Mouse (Mus musculus) lung, adult 2 months (tissue): ENCODE measurements around the gene Cdk8. TPM values are rescaled to one million over a fixed set of nuclear protein-coding genes. Genes with fewer than 3 reads are reported as not detected.

ENCODE experiments used
- DNase-seq: peaks from one replicate; pipeline ENCODE4 v3.0.0; 2022
- H3K4me1 ChIP-seq: fragments of 200-500 bp; 2 replicates; pipeline ENCODE4 v1.6.1; 2011; ENCODE audit warnings: low read length; ENCODE audit not compliant: control insufficient read depth, insufficient read depth
- H3K4me3 ChIP-seq: fragments of 200-500 bp; replicated peaks from 2 replicates; pipeline ENCODE3; 2011; ENCODE audit warnings: low read depth, mild to moderate bottlenecking, control low read depth, low read length; ENCODE audit errors: extremely low read depth
- CTCF ChIP-seq: fragments of 200-500 bp; IDR thresholded peaks from 2 replicates; pipeline ENCODE4 v1.5.1; 2011; ENCODE audit warnings: mild to moderate bottlenecking, low read length, control low read depth; ENCODE audit not compliant: insufficient read depth
- POLR2A ChIP-seq: fragments of 200-500 bp; IDR thresholded peaks from 2 replicates; pipeline ENCODE4 v1.6.1; 2011; ENCODE audit warnings: low read depth, mild to moderate bottlenecking, control low read depth, low read length, borderline replicate concordance; ENCODE audit errors: extremely low read depth
- WGBS: fragments of 180-500 bp; shearing (Covaris S2); methylation state at CpG from one replicate; pipeline ENCODE4 v1.1.7; 2018; 5-methylcytosine and 5-hydroxymethylcytosine counted together
- polyA plus RNA-seq: library from polyadenylated mRNA; depleted of rRNA; stranded (reverse); fragments of >200 nt; gene quantifications from 2 replicates; pipeline ENCODE4 v1.2.3, GENCODE M21; 2012; rRNA removed

Cdk8 gene
- polyA plus RNA-seq, 1 experiment = 33.8 TPM

DNA sequence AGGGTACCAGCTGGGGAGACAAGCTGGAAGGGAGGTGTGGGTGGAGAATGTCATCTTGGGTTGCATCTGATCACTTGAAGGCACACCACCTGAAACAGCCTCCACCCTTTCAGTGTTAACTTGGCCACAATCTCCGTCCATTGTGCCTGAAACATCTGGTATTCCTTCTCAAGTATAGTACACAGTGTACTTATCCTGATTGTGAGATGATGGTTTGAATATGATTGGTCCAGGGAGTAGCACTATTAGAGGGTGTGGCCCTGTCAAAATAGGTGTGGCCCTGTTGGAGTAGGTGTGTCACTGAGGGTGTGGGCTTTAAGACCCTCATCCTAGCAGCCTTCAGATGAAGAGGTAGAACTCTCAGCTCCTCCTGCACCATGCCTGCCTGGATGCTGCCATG is 103.4 kb downstream of the Cdk8 start:
- WGBS = 52% methylated on average over 1 of the region's 1 CpGs
- DNase-seq = no peak
- Histone ChIP-seq H3K4me3 (no peak overlapping the region), H3K4me1 (no peaks in the 10 kb centered on the region; the same call in 1 of the 2 replicates)
- TF ChIP-seq CTCF (no peak), POLR2A (no peak)

DNA sequence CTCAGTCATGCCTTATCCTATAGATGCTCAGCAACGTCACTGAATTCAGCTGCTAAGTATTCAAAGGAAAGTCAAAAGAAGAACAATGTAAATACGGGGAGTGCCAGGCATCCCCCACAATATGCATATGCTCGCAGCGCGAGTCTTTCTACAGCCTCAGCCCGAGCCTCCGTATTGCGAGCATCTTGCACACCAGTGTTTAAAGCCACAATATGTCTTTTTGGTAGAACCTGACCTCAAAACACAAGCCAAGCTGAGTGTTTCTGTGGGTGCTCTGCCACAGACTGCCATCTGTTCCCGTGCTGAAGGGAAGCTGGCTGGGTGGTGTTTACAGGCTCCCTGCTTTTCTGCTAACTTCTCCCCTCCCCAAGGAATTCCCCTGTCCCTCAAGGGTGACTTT is 107.0 kb downstream of the Cdk8 start:
- Histone ChIP-seq H3K4me1 (no peaks in the 10 kb centered on the region), H3K4me3 (no peak overlapping the region)
- TF ChIP-seq POLR2A = no peak
- no peak for TF ChIP-seq CTCF
- 60% methylated on average over 9 of the region's 9 CpGs for WGBS
- DNase-seq = no peak

DNA sequence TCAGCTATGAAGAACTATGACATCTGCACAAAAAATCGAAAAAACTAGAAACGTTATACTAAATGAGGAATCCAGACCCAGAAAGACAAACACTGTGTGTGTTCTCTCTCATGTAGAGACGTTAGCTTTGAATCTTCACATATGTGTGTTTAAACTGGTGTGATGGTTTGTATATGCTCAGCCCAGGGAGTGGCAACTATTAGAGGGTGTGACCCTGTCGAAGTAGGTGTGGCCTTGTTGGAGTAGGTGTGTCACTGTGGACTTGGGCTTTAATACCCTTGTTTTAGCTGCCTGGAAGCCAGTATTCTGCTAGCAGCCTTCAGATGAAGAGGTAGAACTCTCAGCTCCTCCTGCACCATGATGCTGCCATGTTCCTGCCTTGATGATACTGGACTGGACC is 109.0 kb downstream of the Cdk8 start:
- 68% methylated on average over 4 of the region's 4 CpGs for WGBS
- no peak for DNase-seq
- no peak overlapping the region for H3K4me3 ChIP-seq
- H3K4me1 ChIP-seq = no peaks in the 10 kb centered on the region
- TF ChIP-seq POLR2A (no peak), CTCF (no peak)

DNA sequence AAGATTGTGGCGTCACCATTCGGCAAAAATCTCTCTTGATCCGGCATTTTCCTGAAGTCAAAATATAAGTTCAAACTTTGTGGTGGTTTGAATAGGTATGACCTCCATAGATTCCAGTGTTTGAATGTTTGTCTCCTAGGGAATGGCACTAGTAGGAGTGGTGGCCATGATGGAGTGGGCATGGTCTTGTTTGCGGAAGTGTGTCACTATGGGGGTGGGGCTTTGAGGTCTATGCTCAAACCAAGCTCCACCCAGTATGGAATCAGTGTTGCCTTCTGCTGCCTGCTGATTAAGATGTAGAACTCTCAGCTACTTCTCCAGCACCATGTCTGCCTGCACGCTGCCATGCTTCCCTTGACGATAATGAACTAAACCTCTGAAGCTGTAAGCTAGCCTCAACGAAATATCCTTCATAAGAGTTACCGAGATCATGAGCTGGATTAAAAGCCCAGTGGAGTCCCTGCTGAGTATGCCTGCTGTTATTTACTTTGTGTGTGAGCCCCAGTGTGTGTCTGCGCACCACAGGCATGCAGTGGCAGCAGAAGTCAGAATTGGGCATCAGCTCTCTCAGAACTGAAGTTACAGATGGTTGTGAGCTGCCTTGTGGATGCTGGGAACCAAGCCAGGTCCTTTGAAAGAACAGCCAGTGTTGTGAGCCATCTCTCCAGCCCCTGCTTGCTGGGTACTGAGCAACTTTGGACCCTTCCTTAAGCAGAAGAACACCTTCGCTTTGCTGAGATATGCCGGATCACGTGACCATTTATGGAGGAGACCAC is 114.1 kb downstream of the Cdk8 start:
- 92% methylated on average over 12 of the region's 12 CpGs for WGBS
- no peak for DNase-seq
- no peak overlapping the region for H3K4me3 ChIP-seq
- TF ChIP-seq CTCF (no peak), POLR2A (no peak)
- no peaks in the 10 kb centered on the region for H3K4me1 ChIP-seq

DNA sequence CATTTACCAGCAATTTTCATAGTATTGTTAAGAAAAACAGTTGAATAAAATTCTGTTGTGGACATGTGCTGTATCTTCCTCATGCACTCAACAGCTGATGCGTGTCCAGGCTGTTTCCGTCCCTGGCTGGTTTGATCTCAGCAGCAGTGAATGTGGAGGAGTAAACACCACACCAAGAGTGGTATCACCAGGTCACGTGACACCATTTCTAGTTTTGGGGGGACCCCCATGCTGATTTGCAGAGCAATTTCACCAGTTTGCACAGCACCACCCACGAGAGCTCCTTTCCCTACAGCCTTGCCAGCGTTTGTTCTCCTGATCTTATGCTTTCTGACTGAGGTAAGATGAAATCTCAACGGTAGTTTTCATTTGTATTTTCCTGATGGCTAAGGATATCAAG is 116.1 kb downstream of the Cdk8 start:
- 65% methylated on average over 6 of the region's 6 CpGs for WGBS
- H3K4me1 ChIP-seq = no peaks in the 10 kb centered on the region
- DNase-seq = no peak
- TF ChIP-seq POLR2A (no peak), CTCF (no peak)
- H3K4me3 ChIP-seq = no peak overlapping the region

DNA sequence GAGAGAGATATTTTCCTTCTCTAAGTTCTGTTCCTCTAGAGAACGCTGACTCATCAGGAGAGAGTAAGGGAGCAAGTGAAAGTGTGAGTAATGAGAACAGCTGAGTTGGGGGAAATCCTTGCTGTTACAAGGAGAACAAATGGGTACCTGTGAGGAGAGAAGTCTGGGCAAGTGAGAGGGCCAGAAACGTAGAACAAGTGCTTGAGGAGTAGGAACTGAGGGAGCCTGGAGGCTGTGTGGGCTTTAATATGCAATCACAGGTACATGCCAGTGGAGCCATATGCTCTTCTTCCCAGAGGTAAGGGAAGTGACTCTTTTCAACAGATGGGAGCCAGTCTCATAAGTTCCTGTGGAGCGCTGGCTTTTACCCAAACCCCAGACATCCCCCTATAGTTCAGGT is 118.2 kb downstream of the Cdk8 start:
- WGBS = 63% methylated on average over 3 of the region's 3 CpGs
- Histone ChIP-seq H3K4me1 (no peaks in the 10 kb centered on the region), H3K4me3 (no peak overlapping the region)
- TF ChIP-seq CTCF = no peak
- no peak for TF ChIP-seq POLR2A
- no peak for DNase-seq

DNA sequence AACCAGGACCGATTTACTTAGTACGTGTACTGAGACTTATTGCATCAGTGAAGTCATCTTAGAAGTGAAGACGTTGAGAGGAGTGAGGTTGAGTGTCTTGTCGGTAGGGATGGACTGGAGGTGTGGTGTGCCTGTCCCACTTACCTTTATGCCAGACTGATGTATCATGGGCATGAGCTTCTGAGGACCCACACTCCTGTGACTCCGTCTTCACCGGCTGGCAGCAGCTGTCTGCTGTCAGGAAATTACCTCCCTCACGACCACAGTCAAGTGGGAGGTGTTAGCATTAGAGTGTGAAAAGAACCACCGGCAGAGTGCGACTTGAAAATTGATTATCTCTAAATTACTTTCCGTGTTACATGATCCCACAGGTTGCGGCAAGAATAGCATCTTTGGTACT is 119.8 kb downstream of the Cdk8 start:
- DNase-seq = no peak
- no peak overlapping the region for H3K4me3 ChIP-seq
- no peaks in the 10 kb centered on the region for H3K4me1 ChIP-seq
- no peak for TF ChIP-seq CTCF
- no peak for TF ChIP-seq POLR2A
- 71% methylated on average over 11 of the region's 11 CpGs for WGBS

DNA sequence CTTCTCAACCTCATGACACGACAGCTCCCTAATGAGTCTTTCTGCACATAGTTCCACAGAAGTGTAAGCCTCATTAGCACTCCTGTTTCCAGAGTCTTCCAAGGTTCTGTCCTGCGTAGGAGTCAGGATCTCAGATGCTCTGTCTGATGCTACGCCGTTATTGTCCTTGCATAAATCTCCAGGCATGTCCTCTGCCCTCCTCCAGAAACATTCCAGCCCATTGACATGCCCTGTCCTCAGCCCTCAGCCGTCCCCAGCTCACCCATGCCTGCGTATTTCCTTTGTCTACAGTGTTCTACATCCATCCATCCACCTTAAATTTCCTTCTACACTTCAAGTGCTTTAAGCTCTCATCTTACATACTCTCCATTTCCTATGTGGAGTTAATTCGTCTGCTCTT is 121.0 kb downstream of the Cdk8 start:
- no peak for DNase-seq
- TF ChIP-seq CTCF (no peak), POLR2A (no peak)
- Histone ChIP-seq H3K4me1 (no peaks in the 10 kb centered on the region), H3K4me3 (no peak overlapping the region)
- 89% methylated on average over 7 of the region's 7 CpGs for WGBS

Other genes with a start within 250 kb of the Cdk8 start
- 0.17 TPM in 1 of 2 replicates, not detected in the other for gene Cyp3a25, start 221.6 kb upstream of the Cdk8 start, polyA plus RNA-seq
- not detected in 2 replicates for gene Cyp3a59, start 152.0 kb upstream of the Cdk8 start, polyA plus RNA-seq
- gene Gm5565, start 70.7 kb upstream of the Cdk8 start, polyA plus RNA-seq = not detected in 2 replicates
- not detected in 2 replicates for gene Gm6309, start 60.5 kb upstream of the Cdk8 start, polyA plus RNA-seq
- gene 1700001J03Rik, start 45.9 kb upstream of the Cdk8 start, polyA plus RNA-seq = 0.85 and 0.92 TPM in 2 replicates
- gene Rnf6, start 9.7 kb upstream of the Cdk8 start, polyA plus RNA-seq = 15.7 and 25.9 TPM in 2 replicates
- 8.7 and 9.2 TPM in 2 replicates for gene Wasf3, start 153.8 kb downstream of the Cdk8 start, polyA plus RNA-seq